Mouse (Mus musculus) G1E-ER4 (cell line): ENCODE measurements around the gene Defa20. TPM values are rescaled to one million over a fixed set of nuclear protein-coding genes. Genes with fewer than 3 reads are reported as not detected.
"Not testable (repeated sequence)": the region's sequence is repeated elsewhere in the genome, so short reads cannot be mapped to it uniquely, and the experiment has no call there.

Experiments used
- GATA1 ChIP-seq: IDR thresholded peaks from one replicate; pipeline ENCODE4 v1.8.0; 2012; ENCODE audit warnings: low read length, inconsistent platforms
- polyA plus RNA-seq: library from polyadenylated mRNA; stranded (reverse); fragments of >175 nt; gene quantifications from 2 replicates; pipeline ENCODE4 v1.2.3, GENCODE M21; 2012

Defa20 gene
- polyA plus RNA-seq = not detected in 2 replicates

DNA sequence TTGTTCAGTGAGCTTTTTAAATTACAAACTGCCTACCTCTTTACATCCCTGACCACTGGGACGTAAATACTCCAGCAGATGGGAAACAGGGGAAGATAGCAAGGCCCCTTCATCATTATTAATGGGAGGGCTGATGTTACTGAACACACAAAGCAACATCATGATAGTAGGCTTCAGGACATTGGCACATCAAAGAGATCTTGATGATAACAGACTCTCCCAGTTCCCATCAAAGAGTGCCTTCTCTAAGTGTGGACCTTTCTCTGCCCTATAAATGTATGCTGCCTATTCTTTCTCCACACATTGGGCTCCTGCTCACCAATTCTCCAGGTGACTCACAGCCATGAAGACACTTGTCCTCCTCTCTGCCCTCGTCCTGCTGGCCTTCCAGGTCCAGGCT, at the start of gene Defa20:
Gene Defa20 (plus strand): TSS at position 301 of the 400 bp plus-strand sequence.
- not testable (repeated sequence) for TF ChIP-seq GATA1

DNA sequence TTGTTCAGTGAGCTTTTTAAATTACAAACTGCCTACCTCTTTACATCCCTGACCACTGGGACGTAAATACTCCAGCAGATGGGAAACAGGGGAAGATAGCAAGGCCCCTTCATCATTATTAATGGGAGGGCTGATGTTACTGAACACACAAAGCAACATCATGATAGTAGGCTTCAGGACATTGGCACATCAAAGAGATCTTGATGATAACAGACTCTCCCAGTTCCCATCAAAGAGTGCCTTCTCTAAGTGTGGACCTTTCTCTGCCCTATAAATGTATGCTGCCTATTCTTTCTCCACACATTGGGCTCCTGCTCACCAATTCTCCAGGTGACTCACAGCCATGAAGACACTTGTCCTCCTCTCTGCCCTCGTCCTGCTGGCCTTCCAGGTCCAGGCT, 19.7 kb downstream of the Defa20 start, which contains the start of gene Defa32:
Gene Defa32 (plus strand): TSS at position 301 of the 400 bp plus-strand sequence.
- not testable (repeated sequence) for TF ChIP-seq GATA1

Other genes with a start within 250 kb of the Defa20 start
- gene Defa27, start 193.7 kb upstream of the Defa20 start, polyA plus RNA-seq = not detected in 2 replicates
- gene Defa29, start 182.2 kb upstream of the Defa20 start, polyA plus RNA-seq = not detected in 2 replicates
- gene Defa2, start 130.7 kb upstream of the Defa20 start, polyA plus RNA-seq = not detected in 2 replicates
- gene Defa33, start 117.4 kb upstream of the Defa20 start, polyA plus RNA-seq = not detected in 2 replicates
- gene Defa36, start 81.8 kb upstream of the Defa20 start, polyA plus RNA-seq = not detected in 2 replicates
- not detected in 2 replicates for gene Gm7849, start 52.7 kb upstream of the Defa20 start, polyA plus RNA-seq
- not detected in 2 replicates for gene Defa32, start 19.8 kb downstream of the Defa20 start, polyA plus RNA-seq
- gene Defa37, start 56.1 kb downstream of the Defa20 start, polyA plus RNA-seq = not detected in 2 replicates
- not detected in 2 replicates for gene Defa28, start 73.7 kb downstream of the Defa20 start, polyA plus RNA-seq
- gene Gm7861, start 85.2 kb downstream of the Defa20 start, polyA plus RNA-seq = not detected in 2 replicates
- gene Defa26, start 108.9 kb downstream of the Defa20 start, polyA plus RNA-seq = not detected in 2 replicates
- not detected in 2 replicates for gene Defa17, start 146.5 kb downstream of the Defa20 start, polyA plus RNA-seq
- not detected in 2 replicates for gene Defa34, start 156.5 kb downstream of the Defa20 start, polyA plus RNA-seq
- not detected in 2 replicates for gene AY761184, start 194.4 kb downstream of the Defa20 start, polyA plus RNA-seq
- gene Defa24, start 225.2 kb downstream of the Defa20 start, polyA plus RNA-seq = not detected in 2 replicates